Mouse (Mus musculus) hindbrain, embryonic 14.5 days (tissue): Measurements from ENCODE around the gene Bag3. TPM values are rescaled to one million over a fixed set of nuclear protein-coding genes. Genes with fewer than 3 reads are reported as not detected.
"Not testable (repeated sequence)": the region's sequence is repeated elsewhere in the genome, so short reads cannot be mapped to it uniquely, and the experiment has no call there.

Experiments used
- ATAC-seq: fragments of 200-750 bp; cut with Nextera tagmentation; 2 replicates; pipeline ENCODE4 v1.8.0; 2017; ENCODE audit warnings: moderate number of reproducible peaks, mild to moderate bottlenecking, moderate TSS enrichment, moderate library complexity; ENCODE audit not compliant: low FRiP score
- DNase-seq: peaks from one replicate; pipeline ENCODE4 v3.0.0-alpha.2; 2015; ENCODE audit warnings: low spot score
- H3K27ac ChIP-seq: fragments of 300-500 bp; sonication (generic); 2 replicates; pipeline ENCODE4 v1.5.1; 2014; ENCODE audit warnings: mild to moderate bottlenecking, moderate library complexity
- H3K27me3 ChIP-seq: fragments of 300-500 bp; sonication (generic); 2 replicates; pipeline ENCODE4 v1.6.1; 2014; ENCODE audit warnings: mild to moderate bottlenecking, low read length, mixed read lengths; ENCODE audit not compliant: control insufficient read depth, insufficient read depth
- H3K36me3 ChIP-seq: fragments of 300-500 bp; sonication (generic); replicated peaks from 2 replicates; pipeline ENCODE4 v1.6.1; 2014; ENCODE audit not compliant: control insufficient read depth, insufficient read depth
- H3K4me1 ChIP-seq: fragments of 300-500 bp; sonication (generic); replicated peaks from 2 replicates; pipeline ENCODE4 v1.6.1; 2014; ENCODE audit warnings: antibody characterized with exemption, low read length, mixed read lengths; ENCODE audit not compliant: control insufficient read depth, insufficient read depth
- H3K4me2 ChIP-seq: fragments of 300-500 bp; sonication (generic); replicated peaks from 2 replicates; pipeline ENCODE4 v1.6.1; 2014; ENCODE audit warnings: mild to moderate bottlenecking, moderate library complexity
- H3K4me3 ChIP-seq: fragments of 300-500 bp; sonication (generic); replicated peaks from 2 replicates; pipeline ENCODE4 v1.5.1; 2014; ENCODE audit warnings: mild to moderate bottlenecking, low read length
- H3K9ac ChIP-seq: fragments of 300-500 bp; sonication (generic); 2 replicates; pipeline ENCODE4 v1.6.1; 2014
- H3K9me3 ChIP-seq: fragments of 300-500 bp; sonication (generic); 2 replicates; pipeline ENCODE4 v1.6.1; 2016; ENCODE audit warnings: low read length; ENCODE audit not compliant: control insufficient read depth
- WGBS: fragments of 180-500 bp; shearing (Covaris S2); extraction: QIAGEN DNeasy Blood & Tissue Kit; methylation state at CpG from one replicate; pipeline ENCODE4 v1.1.7; 2014; 5-methylcytosine and 5-hydroxymethylcytosine counted together
- polyA plus RNA-seq: library from polyadenylated mRNA; unstranded; fragments of >200 nt; fragmentation: Nextera tagmentation; extraction: Ambion mirVana; gene quantifications from 2 replicates; pipeline ENCODE4 v1.2.1, GENCODE M21; 2014

Bag3 gene
- polyA plus RNA-seq, 1 experiment from 2014 or later: 3.4 TPM

GRCm38 (mm10) chr7:128569987-128570656 lies 46.7 kb downstream of the Bag3 start:
- 92% methylated on average over 8 of the region's 8 CpGs for WGBS
- Histone ChIP-seq H3K9ac (no peak overlapping the region), H3K27me3 (no peaks in the 10 kb centered on the region)

GRCm38 (mm10) chr7:128570657-128571056 lies 47.2 kb downstream of the Bag3 start:
- not testable (repeated sequence) for H3K4me2 ChIP-seq, H3K4me1 ChIP-seq, H3K27me3 ChIP-seq, H3K36me3 ChIP-seq, H3K4me3 ChIP-seq, H3K27ac ChIP-seq, ATAC-seq, DNase-seq, H3K9ac ChIP-seq, H3K9me3 ChIP-seq
- WGBS: 95% methylated on average over 7 of the region's 7 CpGs

More at GRCm38 (mm10) chr7:128569987-128570656, 46.7 kb downstream of the Bag3 start:
- Histone ChIP-seq H3K4me1 (no peaks in the 10 kb centered on the region), H3K27ac (no peak overlapping the region), H3K4me2 (no peak overlapping the region), H3K36me3 (no peaks in the 10 kb centered on the region), H3K4me3 (no peak overlapping the region), H3K9me3 (no peaks in the 10 kb centered on the region)
- ATAC-seq: no peak
- no peak for DNase-seq

- no peaks in the 10 kb centered on the region for H3K9me3 ChIP-seq
- no peak overlapping the region for H3K27ac ChIP-seq
- ATAC-seq: no peak
- no peaks in the 10 kb centered on the region for H3K4me1 ChIP-seq
- no peaks in the 10 kb centered on the region for H3K36me3 ChIP-seq
- H3K27me3 ChIP-seq: no peaks in the 10 kb centered on the region
- DNase-seq: no peak
- no peak overlapping the region for H3K4me3 ChIP-seq
- H3K4me2 ChIP-seq: no peak overlapping the region
- WGBS: 91% methylated on average over 4 of the region's 4 CpGs
- no peak overlapping the region for H3K9ac ChIP-seq
These were observed 48.6 kb downstream of the Bag3 start for GRCm38 (mm10) chr7:128572030-128572429.

- H3K9ac ChIP-seq: no peak overlapping the region
- ATAC-seq (no peak), DNase-seq (no peak)
- H3K4me2 ChIP-seq: no peak overlapping the region
- no peak overlapping the region for H3K4me3 ChIP-seq
- H3K36me3 ChIP-seq: no peaks in the 10 kb centered on the region
- no peaks in the 10 kb centered on the region for H3K27me3 ChIP-seq
- H3K27ac ChIP-seq: no peak overlapping the region
- no peaks in the 10 kb centered on the region for H3K9me3 ChIP-seq
- no peaks in the 10 kb centered on the region for H3K4me1 ChIP-seq
- 91% methylated on average over 5 of the region's 5 CpGs for WGBS
These were observed 51.8 kb downstream of the Bag3 start for GRCm38 (mm10) chr7:128575211-128575610.

GRCm38 (mm10) chr7:128575794-128576193 lies 52.4 kb downstream of the Bag3 start:
- 80% methylated on average over 2 of the region's 2 CpGs for WGBS
- no peaks in the 10 kb centered on the region for H3K36me3 ChIP-seq
- no peak overlapping the region for H3K4me2 ChIP-seq
- no peak overlapping the region for H3K9ac ChIP-seq
- ATAC-seq: no peak
- no peak for DNase-seq
- H3K27ac ChIP-seq: no peak overlapping the region
- H3K4me1 ChIP-seq: no peaks in the 10 kb centered on the region
- no peak overlapping the region for H3K4me3 ChIP-seq
- no peaks in the 10 kb centered on the region for H3K9me3 ChIP-seq
- H3K27me3 ChIP-seq: no peaks in the 10 kb centered on the region

- no peak overlapping the region for H3K27ac ChIP-seq
- H3K4me3 ChIP-seq: no peak overlapping the region
- ATAC-seq (no peak), DNase-seq (no peak)
- no peaks in the 10 kb centered on the region for H3K4me1 ChIP-seq
- no peaks in the 10 kb centered on the region for H3K27me3 ChIP-seq
- no peak overlapping the region for H3K4me2 ChIP-seq
- no peaks in the 10 kb centered on the region for H3K9me3 ChIP-seq
- H3K36me3 ChIP-seq: no peaks in the 10 kb centered on the region
- H3K9ac ChIP-seq: no peak overlapping the region
- WGBS: 80% methylated on average over 1 of the region's 1 CpGs
These were observed 54.2 kb downstream of the Bag3 start for GRCm38 (mm10) chr7:128577607-128578006.

- ATAC-seq: no peak
- Histone ChIP-seq H3K4me2 (no peak overlapping the region), H3K9me3 (no peaks in the 10 kb centered on the region), H3K4me1 (no peaks in the 10 kb centered on the region), H3K27me3 (no peaks in the 10 kb centered on the region), H3K27ac (no peak overlapping the region), H3K9ac (no peak overlapping the region), H3K4me3 (no peak overlapping the region), H3K36me3 (no peaks in the 10 kb centered on the region)
- DNase-seq: no peak
- 60% methylated on average over 10 of the region's 10 CpGs for WGBS
These were observed 55.0 kb downstream of the Bag3 start for GRCm38 (mm10) chr7:128578199-128578945.

- DNase-seq: no peak
- no peak for ATAC-seq
- no peak overlapping the region for H3K9ac ChIP-seq
- no peak overlapping the region for H3K4me2 ChIP-seq
- no peaks in the 10 kb centered on the region for H3K4me1 ChIP-seq
- no peaks in the 10 kb centered on the region for H3K36me3 ChIP-seq
- H3K27me3 ChIP-seq: no peaks in the 10 kb centered on the region
- no peaks in the 10 kb centered on the region for H3K9me3 ChIP-seq
- H3K27ac ChIP-seq: no peak overlapping the region
- H3K4me3 ChIP-seq: no peak overlapping the region
- WGBS: 92% methylated on average over 2 of the region's 2 CpGs
These were observed 56.0 kb downstream of the Bag3 start for GRCm38 (mm10) chr7:128579381-128579780.

- DNase-seq: no peak
- Histone ChIP-seq H3K27me3 (no peaks in the 10 kb centered on the region), H3K9me3 (no peaks in the 10 kb centered on the region), H3K36me3 (no peaks in the 10 kb centered on the region), H3K9ac (no peak overlapping the region), H3K27ac (no peak overlapping the region), H3K4me1 (no peaks in the 10 kb centered on the region), H3K4me2 (no peak overlapping the region), H3K4me3 (no peak overlapping the region)
- WGBS: 91% methylated on average over 6 of the region's 6 CpGs
- no peak for ATAC-seq
These were observed 56.9 kb downstream of the Bag3 start for GRCm38 (mm10) chr7:128580318-128580717.
